Mouse (Mus musculus) limb, embryonic 11.5 days (tissue): ENCODE results near the gene Cep57. TPM values are rescaled to one million over a fixed set of nuclear protein-coding genes. Genes with fewer than 3 reads are reported as not detected.

Experiments used
- ATAC-seq: fragments of 200-750 bp; cut with Nextera tagmentation; 2 replicates; pipeline ENCODE4 v1.8.0; 2017; ENCODE audit warnings: low read depth; ENCODE audit not compliant: insufficient number of reproducible peaks, low FRiP score, low TSS enrichment
- DNase-seq: peaks from one replicate; pipeline ENCODE4 v3.0.0-alpha.2; 2015; ENCODE audit warnings: low spot score
- H3K27ac ChIP-seq: fragments of 300-500 bp; sonication (generic); replicated peaks from 2 replicates; pipeline ENCODE4 v1.5.1; 2014; ENCODE audit warnings: low read depth, mild to moderate bottlenecking, low read length
- H3K27me3 ChIP-seq: fragments of 300-500 bp; sonication (generic); 2 replicates; pipeline ENCODE4 v1.6.1; 2014; ENCODE audit warnings: mild to moderate bottlenecking, low read length, mixed read lengths; ENCODE audit not compliant: control insufficient read depth, insufficient read depth
- H3K36me3 ChIP-seq: fragments of 300-500 bp; sonication (generic); 2 replicates; pipeline ENCODE4 v1.6.1; 2014; ENCODE audit warnings: mild to moderate bottlenecking, low read length, moderate library complexity, mixed read lengths; ENCODE audit not compliant: control insufficient read depth, insufficient read depth
- H3K4me1 ChIP-seq: fragments of 300-500 bp; sonication (generic); 2 replicates; pipeline ENCODE4 v1.6.1; 2014; ENCODE audit warnings: low read length, mixed read lengths; ENCODE audit not compliant: control insufficient read depth, insufficient read depth
- H3K4me2 ChIP-seq: fragments of 300-500 bp; sonication (generic); 2 replicates; pipeline ENCODE4 v1.6.1; 2014; ENCODE audit warnings: low read depth, mild to moderate bottlenecking, moderate library complexity; ENCODE audit not compliant: severe bottlenecking
- H3K4me3 ChIP-seq: fragments of 300-500 bp; sonication (generic); 2 replicates; pipeline ENCODE4 v1.5.1; 2014; ENCODE audit warnings: low read depth, low read length
- H3K9ac ChIP-seq: fragments of 300-500 bp; sonication (generic); 2 replicates; pipeline ENCODE4 v1.6.1; 2014; ENCODE audit warnings: mild to moderate bottlenecking, low read length
- H3K9me3 ChIP-seq: fragments of 300-500 bp; sonication (generic); 2 replicates; pipeline ENCODE4 v1.6.1; 2016; ENCODE audit warnings: low read length; ENCODE audit not compliant: control insufficient read depth
- WGBS: fragments of 180-500 bp; shearing (Covaris S2); extraction: QIAGEN DNeasy Blood & Tissue Kit; methylation state at CpG from one replicate; pipeline ENCODE4 v1.1.7; 2014; 5-methylcytosine and 5-hydroxymethylcytosine counted together
- polyA plus RNA-seq: library from polyadenylated mRNA; unstranded; fragments of >200 nt; fragmentation: Nextera tagmentation; extraction: Ambion mirVana; gene quantifications from 2 replicates; pipeline ENCODE4 v1.2.1, GENCODE M21; 2014

Cep57 gene
- polyA plus RNA-seq, 1 experiment from 2014 or later = 73.7 TPM

DNA sequence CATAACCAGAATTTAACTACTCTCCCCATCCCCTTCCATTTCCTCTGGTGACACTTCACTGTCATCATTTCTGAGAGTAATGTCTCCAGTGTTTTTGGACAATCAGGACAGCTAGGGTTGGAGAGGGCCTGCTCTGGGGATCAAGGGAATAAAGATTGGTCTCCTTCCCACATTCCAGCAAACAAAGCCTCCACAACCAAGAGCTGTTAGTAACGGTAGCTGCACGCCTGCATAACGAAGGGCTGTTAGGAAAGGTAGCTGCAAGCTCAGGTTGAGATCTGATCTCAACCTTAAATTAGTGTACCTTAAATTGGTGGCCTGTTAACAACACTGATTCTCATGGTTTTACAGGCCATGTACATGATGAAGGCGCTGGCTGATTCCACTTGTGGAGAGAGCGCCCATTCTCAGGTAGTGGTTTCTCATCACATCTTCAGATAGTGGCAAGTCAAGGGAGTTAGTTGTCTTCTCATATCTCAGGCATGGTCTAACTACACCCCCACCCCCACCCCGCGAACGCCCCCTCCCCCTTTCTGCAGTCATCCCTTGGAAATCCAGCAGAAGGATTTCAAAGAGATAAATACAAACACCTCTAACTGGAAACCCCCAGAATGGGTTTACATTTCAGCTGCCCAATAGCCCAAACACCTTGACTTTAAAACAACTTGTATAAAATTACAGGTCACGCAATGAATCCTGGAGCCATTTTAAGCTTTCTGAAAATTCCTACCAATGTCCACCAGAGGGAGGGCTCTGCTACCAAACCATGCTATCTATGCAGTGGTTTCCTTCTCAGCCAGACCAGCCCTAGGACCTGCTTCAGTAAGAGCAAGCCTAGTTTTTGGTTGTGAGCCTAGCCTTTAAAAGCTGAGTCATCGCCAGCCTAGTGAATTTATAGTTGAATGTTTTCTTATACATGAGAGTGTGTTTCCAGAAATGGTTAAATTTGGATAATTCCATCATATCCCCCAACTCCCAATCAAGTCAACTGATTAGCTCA is 21.9 kb upstream of the Cep57 start:
- no peak overlapping the region for H3K4me2 ChIP-seq
- no peaks in the 10 kb centered on the region for H3K4me1 ChIP-seq
- H3K27me3 ChIP-seq = no peaks in the 10 kb centered on the region
- no peaks in the 10 kb centered on the region for H3K9me3 ChIP-seq
- 80% methylated on average over 10 of the region's 10 CpGs for WGBS
- H3K4me3 ChIP-seq = no peak overlapping the region
- H3K9ac ChIP-seq = no peak overlapping the region
- H3K36me3 ChIP-seq = peaks cover 3% of the 10 kb centered on the region; the same call in 1 of the 2 replicates
- ATAC-seq (no peak), DNase-seq (peak; percentile 41)
- H3K27ac ChIP-seq = no peak overlapping the region

DNA sequence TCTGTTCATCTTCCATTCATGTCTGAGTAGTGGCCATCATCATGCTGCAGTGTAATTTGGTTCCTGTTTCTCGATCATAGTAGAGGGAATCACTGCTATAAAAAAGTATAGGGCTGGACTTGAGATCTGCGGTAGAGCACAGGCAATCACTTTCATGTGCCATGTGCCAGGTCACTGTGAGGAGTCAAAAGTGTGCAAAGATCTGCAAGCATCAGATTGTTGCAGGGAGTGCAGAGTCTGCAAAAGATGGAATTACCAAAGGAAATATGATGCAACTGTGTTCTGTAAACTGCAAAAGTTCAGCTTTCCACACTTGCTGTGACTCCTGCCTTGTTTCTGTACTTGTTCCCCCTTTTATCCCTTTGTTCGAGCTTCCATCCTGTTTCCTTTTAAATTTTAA is 20.7 kb upstream of the Cep57 start:
- Histone ChIP-seq H3K27ac (no peak overlapping the region), H3K9ac (no peak overlapping the region), H3K4me1 (no peaks in the 10 kb centered on the region), H3K36me3 (peaks cover 3% of the 10 kb centered on the region; the same call in 1 of the 2 replicates), H3K27me3 (no peaks in the 10 kb centered on the region), H3K4me3 (no peak overlapping the region), H3K4me2 (no peak overlapping the region), H3K9me3 (no peaks in the 10 kb centered on the region)
- ATAC-seq = no peak
- 85% methylated on average over 3 of the region's 3 CpGs for WGBS
- no peak for DNase-seq

DNA sequence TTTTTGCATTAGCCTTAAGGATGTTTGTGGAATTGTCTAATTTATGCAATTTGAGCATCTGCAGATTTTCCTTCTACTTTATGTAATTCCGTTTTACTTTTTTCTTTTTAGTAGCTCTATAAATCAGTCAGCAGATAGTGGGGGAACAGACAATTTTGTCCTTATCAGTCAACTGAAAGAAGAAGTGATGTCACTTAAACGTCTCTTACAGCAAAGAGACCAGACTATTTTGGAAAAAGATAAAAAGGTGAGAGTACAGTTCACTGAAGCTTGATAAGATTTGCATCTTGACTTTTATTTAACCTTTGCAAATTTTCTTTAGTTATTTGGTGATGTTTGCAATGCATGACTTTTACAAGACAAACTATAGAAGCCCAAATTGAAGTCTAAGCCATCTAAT is 9.8 kb upstream of the Cep57 start:
- H3K36me3 ChIP-seq = peaks cover 19% of the 10 kb centered on the region
- H3K9ac ChIP-seq = no peak overlapping the region
- WGBS = 75% methylated on average over 2 of the region's 2 CpGs
- H3K4me2 ChIP-seq = no peak overlapping the region
- no peaks in the 10 kb centered on the region for H3K4me1 ChIP-seq
- no peaks in the 10 kb centered on the region for H3K27me3 ChIP-seq
- H3K27ac ChIP-seq = no peak overlapping the region
- no peak for DNase-seq
- ATAC-seq = no peak
- H3K4me3 ChIP-seq = no peak overlapping the region
- H3K9me3 ChIP-seq = no peaks in the 10 kb centered on the region

DNA sequence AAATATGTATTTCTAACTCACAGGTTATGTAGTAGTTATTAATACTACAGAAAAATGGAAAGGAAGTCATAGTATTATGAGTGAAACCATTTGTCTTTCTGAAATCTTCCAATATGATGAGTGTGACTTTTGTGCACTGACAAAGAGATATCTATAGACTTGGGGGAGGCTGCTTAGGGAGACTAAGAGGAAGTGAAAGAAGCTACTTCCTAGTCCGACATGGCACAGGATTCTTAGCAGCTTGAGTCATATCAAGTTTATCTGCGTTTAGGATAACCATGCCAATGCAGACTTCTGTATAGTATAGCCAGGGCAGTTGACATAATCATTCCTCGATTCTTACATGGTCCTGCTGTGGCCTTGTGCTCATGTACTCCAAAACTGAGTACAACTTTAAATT is 8.3 kb upstream of the Cep57 start:
- Histone ChIP-seq H3K27me3 (no peaks in the 10 kb centered on the region), H3K4me1 (no peaks in the 10 kb centered on the region), H3K4me3 (no peak overlapping the region), H3K27ac (no peak overlapping the region), H3K9me3 (no peaks in the 10 kb centered on the region), H3K4me2 (no peak overlapping the region), H3K9ac (no peak overlapping the region), H3K36me3 (peaks cover 20% of the 10 kb centered on the region)
- DNase-seq (no peak), ATAC-seq (no peak)
- WGBS = 91% methylated on average over 3 of the region's 3 CpGs

DNA sequence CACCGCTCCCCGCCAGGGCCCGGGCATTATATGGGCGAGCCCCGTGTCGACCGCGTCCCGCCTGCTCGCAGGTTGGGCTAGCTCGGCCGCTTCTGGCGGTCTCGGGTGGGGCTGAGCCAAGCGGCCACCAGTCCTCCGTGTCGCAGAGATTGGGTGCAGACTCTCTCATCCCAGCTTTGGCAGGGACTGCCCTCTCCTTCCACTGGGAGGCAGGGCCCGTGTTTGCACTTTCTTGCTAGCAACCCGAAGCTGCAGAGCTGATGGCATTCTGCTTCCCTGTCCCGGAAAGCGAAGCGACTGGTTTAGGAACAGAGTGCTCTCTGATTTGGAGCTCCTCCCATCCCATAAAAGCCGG is 1.2 kb upstream of the Cep57 start:
- peak; percentile 84 for DNase-seq
- Histone ChIP-seq H3K27ac (peak overlapping the region; percentile 89), H3K9me3 (no peaks in the 10 kb centered on the region), H3K4me1 (peaks cover 9% of the 10 kb centered on the region), H3K36me3 (0 out of 2 replicates have a peak, but pooled peaks cover 8% of the 10 kb centered on the region), H3K27me3 (no peaks in the 10 kb centered on the region), H3K9ac (peak overlapping the region; percentile 92), H3K4me3 (peak overlapping the region; percentile 85), H3K4me2 (peak overlapping the region; percentile 69)
- 0% methylated on average over 23 of the region's 23 CpGs for WGBS
- no peak for ATAC-seq

DNA sequence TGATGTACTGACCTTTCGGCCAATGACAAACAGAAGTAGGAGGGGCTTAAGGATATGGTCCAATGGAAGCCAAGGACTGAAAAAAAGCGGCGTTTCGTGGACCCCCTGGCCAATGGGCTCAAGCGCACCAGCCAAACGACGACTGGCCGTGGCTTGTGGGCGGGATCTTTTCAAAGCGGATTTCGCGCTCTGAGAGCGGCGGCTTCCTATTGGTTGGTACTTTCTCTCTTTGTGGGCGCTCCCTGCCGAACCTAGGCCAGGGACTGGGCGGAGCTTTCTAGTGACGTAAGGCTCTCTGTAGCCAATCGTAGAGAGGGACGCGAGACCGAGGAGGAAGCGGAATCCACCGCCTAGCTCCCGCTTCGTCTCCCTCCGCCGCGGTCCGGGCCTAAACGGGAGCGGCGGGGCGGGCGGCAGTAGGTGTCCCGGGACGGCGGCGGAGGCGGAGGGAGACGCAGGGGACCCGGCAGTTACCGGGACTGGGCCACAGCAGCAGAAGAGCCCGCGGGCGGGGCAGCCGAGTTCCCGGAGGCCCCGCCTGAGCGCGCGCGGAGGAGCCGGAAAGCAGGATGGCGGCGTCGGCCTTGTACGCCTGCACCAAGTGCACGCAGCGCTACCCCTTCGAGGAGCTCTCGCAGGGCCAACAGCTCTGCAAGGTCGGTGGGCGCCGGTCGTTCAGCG is 639 bp upstream of the Cep57 start, which contains the start of gene Fam76b:
Gene Fam76b (plus strand): TSS at position 311 of the 681 bp plus-strand sequence.
- Histone ChIP-seq H3K4me3 (peak within 1 kb of the TSS; percentile 85), H3K36me3 (0 out of 2 replicates have a peak, but pooled peaks cover 8% of the 10 kb centered on the region), H3K9me3 (no peaks in the 10 kb centered on the region), H3K27ac (peak within 1 kb of the TSS; percentile 98), H3K27me3 (no peaks in the 10 kb centered on the region), H3K4me1 (peaks cover 9% of the 10 kb centered on the region), H3K4me2 (peak within 1 kb of the TSS; percentile 69), H3K9ac (peak within 1 kb of the TSS; percentile 95)
- under 1% methylated on average over 64 of the region's 67 CpGs for WGBS
- peak; percentile 96 for ATAC-seq
- peak; percentile 99 for DNase-seq

DNA sequence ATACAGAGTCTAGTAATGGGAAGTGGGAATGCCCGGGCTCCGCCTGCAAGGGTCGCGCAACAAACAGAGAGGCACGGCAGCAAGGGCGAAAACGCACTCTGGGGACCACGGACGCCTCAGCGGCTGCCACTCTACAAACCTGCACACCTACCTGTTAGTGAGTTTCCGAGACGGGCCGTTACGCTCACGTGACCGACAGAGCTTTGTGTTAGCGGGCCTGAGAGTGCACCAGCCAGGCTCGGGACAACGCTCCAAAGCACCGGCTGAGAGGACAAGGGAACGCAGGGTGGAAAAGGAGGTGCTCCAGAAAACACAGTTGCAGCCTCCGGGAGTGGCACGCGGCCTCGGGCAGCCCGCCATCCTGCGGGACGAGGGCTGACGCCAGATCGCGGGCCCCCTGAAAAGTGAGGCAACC is 509 bp downstream of the Cep57 start:
- whole genome bisulfite sequencing = under 1% methylated on average over 30 of the region's 31 CpGs
- peak overlapping the region; percentile 95 for H3K9ac ChIP-seq
- H3K27me3 ChIP-seq = no peaks in the 10 kb centered on the region
- peaks cover 9% of the 10 kb centered on the region for H3K4me1 ChIP-seq
- ATAC-seq = peak; percentile 8; the same call in 1 of the 2 replicates
- H3K9me3 ChIP-seq = no peaks in the 10 kb centered on the region
- H3K36me3 ChIP-seq = peaks cover 8% of the 10 kb centered on the region; the same call in 1 of the 2 replicates
- DNase-seq = peak; percentile 80
- H3K4me2 ChIP-seq = peak overlapping the region; percentile 60
- H3K4me3 ChIP-seq = peak overlapping the region; percentile 85
- peak overlapping the region; percentile 98 for H3K27ac ChIP-seq

DNA sequence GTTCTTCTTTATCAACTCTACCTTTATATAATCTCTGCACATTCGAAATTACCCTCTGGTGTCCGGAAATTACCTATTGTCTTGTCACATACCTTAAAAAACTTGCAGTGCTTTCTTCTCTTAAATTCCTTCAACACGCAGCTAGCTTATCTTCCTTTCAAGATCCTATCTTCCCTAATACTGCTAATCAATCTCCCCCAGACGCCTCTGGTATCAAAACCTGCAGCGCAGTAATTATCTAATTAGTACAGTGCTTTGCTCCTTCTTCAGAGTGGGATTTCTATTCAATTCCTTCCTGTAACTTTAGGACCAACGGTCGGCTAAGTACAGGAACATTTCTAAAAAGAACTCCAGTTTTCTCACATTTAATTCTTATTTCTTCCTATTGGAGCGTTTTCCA is 1.0 kb downstream of the Cep57 start:
- no peaks in the 10 kb centered on the region for H3K27me3 ChIP-seq
- DNase-seq = no peak
- H3K9ac ChIP-seq = peak overlapping the region; percentile 95
- H3K9me3 ChIP-seq = no peaks in the 10 kb centered on the region
- H3K36me3 ChIP-seq = peaks cover 3% of the 10 kb centered on the region; the same call in 1 of the 2 replicates
- H3K27ac ChIP-seq = peak overlapping the region; percentile 98
- H3K4me2 ChIP-seq = peak overlapping the region; percentile 60
- ATAC-seq = no peak
- H3K4me3 ChIP-seq = peak overlapping the region; percentile 85
- H3K4me1 ChIP-seq = peaks cover 9% of the 10 kb centered on the region
- WGBS = 11% methylated on average over 8 of the region's 8 CpGs
